Mouse (Mus musculus) heart, adult 2 months (tissue): Measurements from ENCODE around the gene Tuba1a. TPM values are rescaled to one million over a fixed set of nuclear protein-coding genes. Genes with fewer than 3 reads are reported as not detected.
"Not testable (repeated sequence)": the region's sequence is repeated elsewhere in the genome, so short reads cannot be mapped to it uniquely, and the experiment has no call there.

ENCODE experiments used
- DNase-seq, 2 experiments: peaks; one replicate each; pipeline ENCODE4 v3.0.0; 2021
- H3K27ac ChIP-seq: fragments of 200-600 bp; 2 replicates; pipeline ENCODE4 v1.8.1; 2022
- H3K27me3 ChIP-seq: fragments of 200-500 bp; 2 replicates; pipeline ENCODE4 v1.6.1; 2012; ENCODE audit warnings: mild to moderate bottlenecking, low read length, inconsistent platforms, mixed read lengths; ENCODE audit not compliant: control insufficient read depth, insufficient read depth
- H3K36me3 ChIP-seq: fragments of 200-500 bp; 2 replicates; pipeline ENCODE4 v1.6.1; 2012; ENCODE audit warnings: low read length, inconsistent platforms; ENCODE audit not compliant: control insufficient read depth, insufficient read depth
- H3K4me1 ChIP-seq: fragments of 200-500 bp; 2 replicates; pipeline ENCODE4 v1.6.1; 2011; ENCODE audit warnings: low read length; ENCODE audit not compliant: control insufficient read depth, insufficient read depth
- H3K4me3 ChIP-seq: fragments of 200-600 bp; 2 replicates; pipeline ENCODE4 v1.8.1; 2022
- H3K79me2 ChIP-seq: fragments of 200-500 bp; replicated peaks from 2 replicates; pipeline ENCODE4 v1.6.1; 2012; ENCODE audit warnings: mild to moderate bottlenecking, inconsistent platforms, low read length, moderate library complexity, mixed read lengths; ENCODE audit not compliant: control insufficient read depth, insufficient read depth
- H3K9ac ChIP-seq: fragments of 200-500 bp; 2 replicates; pipeline ENCODE4 v1.6.1; 2012; ENCODE audit warnings: low read depth, mild to moderate bottlenecking, control low read depth, inconsistent platforms, low read length, mixed read lengths
- CTCF ChIP-seq: fragments of 200-600 bp; IDR thresholded peaks from 2 replicates; pipeline ENCODE4 v1.8.1; 2022; ENCODE audit warnings: antibody characterized with exemption, mild to moderate bottlenecking, moderate library complexity
- EP300 ChIP-seq: fragments of 200-500 bp; IDR thresholded peaks from 2 replicates; pipeline ENCODE4 v1.6.1; 2011; ENCODE audit warnings: low read depth, low read length, control low read depth; ENCODE audit not compliant: insufficient read depth
- POLR2A ChIP-seq: fragments of 200-500 bp; IDR thresholded peaks from 2 replicates; pipeline ENCODE4 v1.6.1; 2011; ENCODE audit warnings: mild to moderate bottlenecking, low read depth, low read length, control low read depth; ENCODE audit not compliant: insufficient read depth
- WGBS: fragments of 180-500 bp; shearing (Covaris S2); methylation state at CpG from one replicate; pipeline ENCODE4 v1.1.7; 2018; 5-methylcytosine and 5-hydroxymethylcytosine counted together
- intact Hi-C: fragments of 180-260 bp; cut with DNase I; formaldehyde crosslinking; loops from one replicate; pipeline ENCODE4 v1.15.1; 2025
- polyA plus RNA-seq: library from polyadenylated mRNA; depleted of rRNA; stranded (reverse); fragments of >200 nt; gene quantifications from 2 replicates; pipeline ENCODE4 v1.2.3, GENCODE M21; 2012
- total RNA-seq, 2 experiments: library from RNA; stranded (reverse); gene quantifications; 2 replicates each; pipeline ENCODE4 v1.2.3; 2021

The Tuba1a gene
- total and polyA plus RNA-seq, 3 experiments = 57.0 to 165 (median 85.0) TPM

DNA sequence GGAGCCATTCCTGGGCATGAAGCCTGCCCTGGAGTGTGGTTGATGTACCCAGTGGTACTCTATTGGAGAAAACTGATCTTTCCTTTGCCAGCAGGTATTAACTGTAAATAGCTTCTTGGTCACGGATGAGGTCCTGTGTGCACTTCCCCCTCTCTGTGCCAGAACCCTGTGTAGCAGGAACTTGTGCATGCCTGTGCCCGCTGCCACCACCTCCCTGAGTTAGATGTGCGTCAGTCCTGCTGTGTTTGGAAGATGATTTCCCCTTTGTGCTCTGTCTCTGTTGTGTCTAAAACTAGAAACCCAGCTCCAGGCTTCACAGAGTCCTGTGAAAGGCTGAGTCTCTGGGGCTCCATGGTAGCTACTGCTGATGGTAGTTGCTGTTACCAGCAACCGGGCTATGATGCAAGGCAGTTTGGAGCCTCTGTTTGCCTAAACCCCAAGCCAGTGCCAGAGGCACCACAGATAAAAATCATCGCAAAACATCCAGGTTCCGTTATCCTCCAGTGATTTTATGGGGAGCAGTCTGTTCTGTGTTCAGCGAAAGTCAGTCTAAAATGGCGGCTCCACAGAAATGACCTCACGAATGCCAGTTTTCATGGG, 19.6 kb upstream of the Tuba1a start:
- no peak overlapping the region for H3K9ac ChIP-seq
- intact Hi-C loops = no loop called here
- 88% methylated on average over 9 of the region's 9 CpGs for WGBS
- DNase-seq = no peak
- no peak overlapping the region for H3K4me3 ChIP-seq
- no peaks in the 10 kb centered on the region for H3K27me3 ChIP-seq
- no peaks in the 10 kb centered on the region for H3K79me2 ChIP-seq
- TF ChIP-seq POLR2A (no peak), CTCF (no peak), EP300 (no peak)
- H3K4me1 ChIP-seq = peaks cover 12% of the 10 kb centered on the region
- H3K36me3 ChIP-seq = no peaks in the 10 kb centered on the region; the same call in 1 of the 2 replicates
- H3K27ac ChIP-seq = no peak overlapping the region

DNA sequence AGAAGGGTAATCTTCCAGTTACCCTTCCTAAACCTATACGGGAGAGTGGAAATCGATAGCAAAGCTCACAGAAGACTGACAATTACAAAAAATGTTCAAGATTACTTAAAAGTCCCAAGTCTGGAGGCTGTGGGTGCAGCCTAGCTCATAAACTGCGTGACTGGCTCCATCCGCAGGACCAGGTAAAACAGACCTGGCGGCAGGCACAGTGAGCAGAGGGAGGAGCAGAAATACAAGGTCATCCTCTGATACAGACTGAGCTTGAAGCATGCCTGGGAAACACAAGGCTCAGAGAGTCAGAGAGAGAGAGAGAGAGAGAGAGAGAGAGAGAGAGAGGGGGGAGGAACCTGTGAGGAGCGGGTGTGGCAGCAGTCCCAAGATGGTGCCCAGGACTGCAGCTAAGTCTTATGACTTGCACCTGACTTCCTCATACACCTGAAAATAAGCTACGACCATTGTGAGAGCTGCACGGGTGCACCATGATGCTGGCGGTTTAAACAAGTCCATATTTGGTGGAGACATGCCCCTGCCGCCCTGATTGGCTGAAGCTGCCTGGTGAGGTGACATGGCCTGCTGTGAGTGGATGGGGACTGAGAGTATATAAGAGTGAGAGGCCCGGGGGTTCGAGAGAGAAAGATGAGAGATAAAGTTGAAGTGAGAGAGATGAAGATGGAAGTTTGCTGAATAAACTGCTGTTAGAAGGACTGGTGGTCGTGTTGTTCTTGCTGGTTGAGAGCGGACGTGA, 18.2 kb upstream of the Tuba1a start:
- H3K79me2 ChIP-seq, H3K4me1 ChIP-seq, H3K4me3 ChIP-seq, H3K36me3 ChIP-seq, H3K9ac ChIP-seq, DNase-seq, intact Hi-C loops, H3K27ac ChIP-seq, H3K27me3 ChIP-seq: not testable (repeated sequence)
- 75% methylated on average over 15 of the region's 15 CpGs for WGBS

DNA sequence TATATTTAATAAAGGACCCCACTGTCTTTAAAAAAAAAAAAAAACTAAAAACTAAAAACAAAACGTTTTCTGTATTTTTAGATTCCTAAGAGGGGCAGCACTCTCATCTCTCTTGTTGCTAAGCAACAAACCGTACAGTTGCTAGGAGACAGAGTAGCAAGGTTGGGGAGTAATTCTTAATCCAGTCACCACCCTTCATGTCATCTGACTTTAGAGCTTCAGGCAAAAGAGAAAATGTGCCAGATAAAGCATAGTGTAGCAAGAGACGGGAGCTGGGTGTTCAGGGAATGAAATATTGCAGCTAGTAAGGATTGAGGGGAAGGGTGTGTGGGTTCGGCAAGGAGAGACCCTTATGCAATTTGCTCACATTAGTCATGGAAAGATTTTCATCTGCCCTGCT, 17.6 kb upstream of the Tuba1a start:
- Histone ChIP-seq H3K36me3 (no peaks in the 10 kb centered on the region; the same call in 1 of the 2 replicates), H3K27me3 (no peaks in the 10 kb centered on the region), H3K4me1 (peaks cover 7% of the 10 kb centered on the region), H3K79me2 (no peaks in the 10 kb centered on the region), H3K27ac (no peak overlapping the region), H3K9ac (no peak overlapping the region), H3K4me3 (no peak overlapping the region)
- no peak for DNase-seq
- TF ChIP-seq EP300 (no peak), POLR2A (no peak), CTCF (no peak)
- WGBS = 48% methylated on average over 4 of the region's 4 CpGs
- intact Hi-C loops = no loop called here

DNA sequence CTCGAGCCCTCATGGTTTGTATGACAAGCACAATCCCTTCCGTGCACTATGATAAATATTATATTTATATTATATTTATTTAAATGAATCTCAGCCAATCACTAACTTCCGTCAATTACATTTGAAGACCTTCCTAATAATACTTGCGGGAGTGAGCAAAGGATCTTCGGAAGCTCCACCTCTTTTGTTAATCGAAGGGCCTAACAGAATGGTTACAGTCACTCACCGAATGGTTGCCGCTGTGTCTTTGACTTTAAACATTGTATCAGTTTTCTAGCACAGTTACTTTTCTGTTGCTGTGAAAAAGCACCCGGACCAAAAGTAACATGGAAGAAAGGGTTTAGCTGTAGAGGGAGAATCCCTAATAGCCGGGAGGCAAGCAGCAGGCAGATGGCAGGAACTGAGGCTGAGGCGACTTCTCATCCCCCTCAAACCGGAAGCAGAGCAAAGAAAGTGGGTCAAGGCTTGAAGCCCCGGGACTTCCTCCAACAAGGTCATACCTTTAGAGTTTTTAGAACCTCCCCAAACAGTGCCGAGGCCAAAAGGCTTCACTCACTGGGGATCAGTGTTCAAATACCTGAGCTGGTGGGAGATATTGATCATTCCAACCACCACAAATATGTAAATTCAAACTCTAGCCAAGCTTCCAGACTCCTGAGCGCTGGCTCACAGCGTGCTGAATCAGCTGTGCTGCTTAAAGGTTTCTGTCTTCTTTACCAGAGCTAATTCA, 16.0 kb upstream of the Tuba1a start:
- intact Hi-C loops = no loop called here
- no peak overlapping the region for H3K4me3 ChIP-seq
- DNase-seq = peak in 1 of 2 experiments; percentile 30

DNA sequence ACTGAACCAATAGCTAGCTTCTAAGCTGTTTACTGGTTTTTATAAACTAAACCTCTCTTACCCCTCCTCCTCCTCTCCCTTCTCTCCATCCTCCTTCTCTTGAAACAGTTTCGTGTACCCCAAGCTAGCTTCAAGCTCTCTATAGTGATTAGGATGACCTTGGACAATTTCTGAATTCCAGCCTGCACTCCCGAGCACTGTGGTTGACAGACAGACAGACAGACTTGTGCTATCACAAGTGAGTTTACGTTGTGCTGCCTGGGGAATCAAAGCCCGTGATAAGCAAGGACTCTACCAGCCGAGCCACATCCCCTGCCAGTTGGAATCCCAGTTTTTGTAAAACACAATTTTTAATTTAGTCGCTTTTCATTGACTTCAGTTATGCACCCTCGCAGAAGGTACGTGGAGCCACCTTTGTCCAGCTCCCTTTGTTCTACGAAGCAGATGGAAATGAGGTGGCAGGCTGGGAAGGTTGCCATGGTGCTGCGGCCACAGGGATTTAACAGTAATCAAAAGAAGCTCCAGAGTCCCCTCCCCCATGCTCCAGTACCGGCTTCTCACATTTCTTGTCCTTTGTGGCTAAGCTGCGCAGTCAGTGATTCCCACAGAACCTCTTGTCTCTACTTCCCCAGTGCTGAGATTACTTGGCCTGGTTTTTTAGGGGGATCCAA, 15.3 kb upstream of the Tuba1a start:
- 34% methylated on average over 12 of the region's 12 CpGs for WGBS
- no peak overlapping the region for H3K4me3 ChIP-seq
- peak; percentile 25 to 30 for DNase-seq
- no peak overlapping the region; the same call in 1 of the 2 replicates for H3K27ac ChIP-seq
- H3K4me1 ChIP-seq = peaks cover 7% of the 10 kb centered on the region
- H3K27me3 ChIP-seq = no peaks in the 10 kb centered on the region
- no peaks in the 10 kb centered on the region for H3K79me2 ChIP-seq
- no peak overlapping the region for H3K9ac ChIP-seq
- TF ChIP-seq POLR2A (no peak), CTCF (no peak), EP300 (no peak)
- intact Hi-C loops = no loop called here
- no peaks in the 10 kb centered on the region; the same call in 1 of the 2 replicates for H3K36me3 ChIP-seq

More for the DNA sequence above, 16.0 kb upstream of the Tuba1a start:
- TF ChIP-seq EP300 (no peak), CTCF (no peak), POLR2A (no peak)
- Histone ChIP-seq H3K27ac (peak overlapping the region; percentile 38), H3K36me3 (no peaks in the 10 kb centered on the region; the same call in 1 of the 2 replicates), H3K4me1 (peaks cover 7% of the 10 kb centered on the region), H3K79me2 (no peaks in the 10 kb centered on the region), H3K27me3 (no peaks in the 10 kb centered on the region), H3K9ac (no peak overlapping the region)
- WGBS = 43% methylated on average over 16 of the region's 16 CpGs
